Mouse (Mus musculus) small intestine, adult 2 months (tissue): Measurements from ENCODE around the gene Aff3. TPM values are rescaled to one million over a fixed set of nuclear protein-coding genes. Genes with fewer than 3 reads are reported as not detected.

Experiments
- H3K27ac ChIP-seq: fragments of 200-500 bp; 2 replicates; pipeline ENCODE4 v1.5.1; 2012; ENCODE audit warnings: low read depth, low read length, control low read depth, inconsistent platforms; ENCODE audit not compliant: insufficient read depth
- H3K27me3 ChIP-seq: fragments of 200-500 bp; 2 replicates; pipeline ENCODE4 v1.6.1; 2012; ENCODE audit warnings: mild to moderate bottlenecking, moderate library complexity, low read length, inconsistent platforms; ENCODE audit not compliant: control insufficient read depth, insufficient read depth
- H3K36me3 ChIP-seq: fragments of 200-500 bp; 2 replicates; pipeline ENCODE4 v1.6.1; 2012; ENCODE audit warnings: mild to moderate bottlenecking, low read length, control low read depth, inconsistent platforms; ENCODE audit not compliant: control insufficient read depth, insufficient read depth
- H3K4me1 ChIP-seq: fragments of 200-500 bp; 2 replicates; pipeline ENCODE4 v1.6.1; 2012; ENCODE audit warnings: low read length, inconsistent platforms, mixed read lengths; ENCODE audit not compliant: control insufficient read depth, insufficient read depth, insufficient read length
- H3K4me3 ChIP-seq: fragments of 200-500 bp; 2 replicates; pipeline ENCODE4 v1.5.1; 2012; ENCODE audit warnings: low read depth, mild to moderate bottlenecking, control low read depth, inconsistent platforms, low read length, moderate library complexity
- CTCF ChIP-seq: fragments of 200-500 bp; IDR thresholded peaks from 2 replicates; pipeline ENCODE4 v1.5.1; 2012; ENCODE audit warnings: low read depth, mild to moderate bottlenecking, control low read depth, inconsistent platforms, low read length, moderate library complexity, mixed read lengths; ENCODE audit not compliant: insufficient replicate concordance, insufficient read length; ENCODE audit errors: extremely low read depth
- POLR2A ChIP-seq: fragments of 200-500 bp; IDR thresholded peaks from 2 replicates; pipeline ENCODE4 v1.6.1; 2012; ENCODE audit warnings: low read depth, mild to moderate bottlenecking, control low read depth, inconsistent platforms, low read length, moderate library complexity
- WGBS: fragments of 180-500 bp; shearing (Covaris S2); methylation state at CpG from one replicate; pipeline ENCODE4 v1.1.7; 2018; 5-methylcytosine and 5-hydroxymethylcytosine counted together
- polyA plus RNA-seq: library from polyadenylated mRNA; depleted of rRNA; stranded (reverse); fragments of >200 nt; gene quantifications from 2 replicates; pipeline ENCODE4 v1.2.3, GENCODE M21; 2012

Gene Aff3
- polyA plus RNA-seq, 1 experiment = 1.5 TPM

DNA sequence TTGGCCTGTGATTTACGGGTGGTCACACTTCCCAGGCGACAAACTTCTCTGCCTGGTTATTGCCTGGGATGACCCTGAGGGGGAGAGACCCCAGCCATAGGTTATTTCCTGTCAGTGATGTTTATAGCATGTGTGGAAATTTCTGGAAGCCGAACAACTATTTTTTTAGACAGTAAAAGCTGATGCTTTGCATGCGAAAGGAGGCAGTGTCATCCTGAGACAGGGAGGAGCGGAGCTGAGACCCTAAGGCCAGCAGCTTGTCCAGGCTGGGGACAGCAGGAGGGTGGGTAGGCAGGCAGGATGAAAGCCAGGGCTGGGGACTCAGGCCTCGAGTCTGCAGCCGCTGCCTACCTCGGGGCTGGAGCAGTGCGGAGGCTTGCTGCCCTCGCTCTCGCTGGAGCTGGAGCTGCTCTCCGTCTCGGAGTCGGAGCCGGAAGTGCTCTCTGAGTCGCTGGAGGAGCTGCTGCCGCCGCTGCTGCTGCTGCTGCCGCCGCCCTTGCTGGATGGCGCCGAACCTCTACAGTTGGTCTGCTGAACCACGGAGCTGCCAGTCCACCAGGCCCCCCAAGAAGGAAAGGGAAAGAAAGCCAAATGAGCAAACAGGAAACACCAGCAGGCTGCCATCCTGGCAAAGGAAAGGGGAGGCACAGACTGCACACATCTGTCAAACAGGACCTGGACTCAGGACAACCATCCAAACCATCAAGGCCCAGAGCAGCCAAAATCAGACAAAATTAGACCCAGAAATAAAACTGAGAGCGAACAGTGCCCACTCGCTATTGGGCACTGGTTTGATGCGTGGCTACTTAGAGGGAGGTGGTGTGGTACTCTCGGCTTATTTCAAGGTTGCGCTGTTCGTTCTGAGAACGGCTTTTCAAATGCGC, 446.6 kb downstream of the Aff3 start:
- Histone ChIP-seq H3K27me3 (no peaks in the 10 kb centered on the region), H3K4me3 (no peak overlapping the region), H3K36me3 (no peaks in the 10 kb centered on the region), H3K27ac (no peak overlapping the region), H3K4me1 (no peaks in the 10 kb centered on the region)
- TF ChIP-seq POLR2A (no peak), CTCF (no peak)
- 55% methylated on average over 31 of the region's 31 CpGs for WGBS

DNA sequence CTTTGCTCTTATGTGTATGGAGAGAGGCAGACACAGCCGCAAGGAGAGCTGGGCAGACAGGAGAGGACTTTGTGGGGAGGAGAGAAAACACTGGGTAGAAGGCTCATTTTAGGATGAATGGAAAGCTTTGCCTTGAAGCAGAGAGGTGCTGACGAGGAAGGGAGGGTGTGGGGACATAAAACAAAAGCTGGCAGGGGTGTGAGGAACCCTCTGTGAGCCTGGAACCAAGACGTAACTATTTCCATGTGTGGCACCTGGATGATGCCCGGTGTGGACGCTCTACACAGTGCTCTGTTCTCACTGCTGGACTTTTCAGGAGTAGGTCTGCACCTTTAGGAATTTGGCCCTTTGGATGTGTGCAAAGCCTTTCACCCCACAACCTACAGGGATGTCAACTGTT, 447.7 kb downstream of the Aff3 start:
- no peak overlapping the region for H3K27ac ChIP-seq
- no peaks in the 10 kb centered on the region for H3K27me3 ChIP-seq
- WGBS = 83% methylated on average over 5 of the region's 5 CpGs
- TF ChIP-seq POLR2A (no peak), CTCF (no peak)
- no peaks in the 10 kb centered on the region for H3K36me3 ChIP-seq
- H3K4me3 ChIP-seq = no peak overlapping the region
- H3K4me1 ChIP-seq = no peaks in the 10 kb centered on the region

DNA sequence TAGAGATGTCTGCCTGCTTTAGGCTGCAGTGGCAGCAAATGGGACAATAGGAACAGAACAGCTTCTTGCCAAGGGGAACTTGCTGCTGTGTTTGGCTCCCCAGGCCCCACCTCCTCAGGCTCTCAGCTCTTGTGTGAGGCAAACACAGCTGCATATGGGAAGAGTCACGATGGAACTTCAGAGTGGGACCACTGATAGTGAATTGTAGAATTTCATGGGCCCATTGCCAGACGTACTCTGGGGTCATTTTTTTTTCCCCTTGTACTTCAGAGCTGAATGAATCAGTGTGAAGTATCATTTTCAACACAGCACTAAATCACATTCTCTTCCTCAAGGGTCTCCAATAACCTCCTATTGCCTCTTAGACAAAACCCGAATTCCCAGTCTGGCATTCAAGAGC, 451.4 kb downstream of the Aff3 start:
- H3K36me3 ChIP-seq = no peaks in the 10 kb centered on the region
- 60% methylated on average over 3 of the region's 3 CpGs for WGBS
- H3K27ac ChIP-seq = no peak overlapping the region
- TF ChIP-seq POLR2A (no peak), CTCF (no peak)
- no peak overlapping the region for H3K4me3 ChIP-seq
- no peaks in the 10 kb centered on the region for H3K4me1 ChIP-seq
- no peaks in the 10 kb centered on the region; the same call in 1 of the 2 replicates for H3K27me3 ChIP-seq

DNA sequence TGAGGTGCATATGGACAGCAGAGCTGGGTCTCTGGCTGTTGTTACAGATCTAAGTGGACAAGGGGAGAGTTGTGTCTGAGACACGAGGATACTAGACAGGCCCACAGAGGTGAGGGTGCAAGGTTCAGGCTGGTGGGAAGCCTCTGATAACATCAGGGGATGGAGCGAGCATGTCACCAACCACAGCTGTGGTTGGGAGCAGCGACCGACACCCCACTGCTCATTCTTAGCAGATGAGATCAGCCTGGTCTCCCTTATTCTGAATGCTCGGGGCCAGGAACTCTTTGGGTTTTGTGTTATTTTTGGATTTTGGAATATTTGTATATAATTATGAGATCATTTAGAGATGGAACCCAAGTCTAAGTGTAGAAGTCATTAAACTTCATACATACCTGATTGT, 452.4 kb downstream of the Aff3 start:
- no peak for TF ChIP-seq POLR2A
- no peak for TF ChIP-seq CTCF
- no peaks in the 10 kb centered on the region for H3K4me1 ChIP-seq
- H3K27me3 ChIP-seq = no peaks in the 10 kb centered on the region; the same call in 1 of the 2 replicates
- no peak overlapping the region for H3K27ac ChIP-seq
- WGBS = 44% methylated on average over 5 of the region's 5 CpGs
- no peak overlapping the region for H3K4me3 ChIP-seq
- no peaks in the 10 kb centered on the region for H3K36me3 ChIP-seq

DNA sequence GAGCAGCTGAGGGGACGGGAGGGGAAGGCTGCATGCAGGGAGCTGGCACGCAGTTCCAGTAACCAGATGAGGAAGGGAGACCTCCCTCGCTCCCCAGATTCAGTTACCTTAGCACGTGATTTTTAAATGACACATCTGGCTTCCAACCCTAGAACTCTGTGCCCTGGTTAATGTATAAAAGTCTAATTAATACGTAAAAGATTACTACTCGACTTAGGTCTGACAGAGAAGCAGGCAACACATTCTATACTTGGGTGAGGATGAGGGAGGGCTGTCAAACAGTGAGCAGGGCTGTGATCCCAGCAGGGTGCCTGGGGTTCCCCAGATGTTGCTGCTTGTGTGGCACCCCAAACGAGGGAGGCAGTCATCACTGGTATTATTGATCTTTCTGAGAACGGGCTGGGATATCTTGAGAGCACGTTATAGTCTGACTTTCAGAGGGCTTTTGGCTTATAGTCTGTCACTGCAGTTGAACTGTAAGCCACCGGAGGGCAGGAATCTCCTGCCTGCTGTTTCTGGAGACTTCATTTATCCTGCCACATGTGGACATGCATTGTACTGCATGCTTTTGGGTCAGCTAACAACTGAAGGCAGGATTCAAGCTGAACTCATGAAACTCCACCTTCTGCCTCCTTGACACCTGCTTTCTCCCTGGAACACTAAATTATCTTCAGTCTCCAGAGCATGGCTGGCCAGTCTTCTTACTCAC, 462.1 kb downstream of the Aff3 start:
- WGBS = 54% methylated on average over 10 of the region's 10 CpGs
- Histone ChIP-seq H3K4me3 (no peak overlapping the region), H3K4me1 (no peaks in the 10 kb centered on the region), H3K27me3 (no peaks in the 10 kb centered on the region), H3K27ac (no peak overlapping the region), H3K36me3 (no peaks in the 10 kb centered on the region)
- TF ChIP-seq CTCF = peak; percentile 26; the same call in 1 of the 2 replicates
- TF ChIP-seq POLR2A = no peak

DNA sequence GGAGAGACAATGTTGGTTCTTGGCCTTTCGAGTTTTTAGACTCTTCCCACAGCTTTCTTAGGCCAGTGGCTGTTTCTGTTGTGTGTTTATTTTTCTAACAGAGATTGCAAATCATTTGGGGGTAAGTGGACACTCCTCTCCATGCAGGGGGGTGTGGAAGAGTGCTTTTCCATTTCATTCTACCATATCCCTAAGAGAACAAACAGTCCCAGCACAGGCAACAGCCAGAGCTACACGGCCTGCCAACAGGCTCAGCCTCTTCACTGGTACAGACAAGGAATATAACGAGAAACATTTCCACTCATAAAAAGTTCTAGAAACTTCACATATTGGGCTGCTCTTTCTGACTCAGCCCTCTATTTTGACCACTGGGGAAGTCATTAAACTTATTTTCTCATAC, 463.0 kb downstream of the Aff3 start:
- TF ChIP-seq POLR2A = no peak
- TF ChIP-seq CTCF = no peak
- H3K36me3 ChIP-seq = no peaks in the 10 kb centered on the region

More for the DNA sequence above, 463.0 kb downstream of the Aff3 start:
- WGBS = 77% methylated on average over 3 of the region's 3 CpGs
- Histone ChIP-seq H3K4me3 (no peak overlapping the region), H3K4me1 (no peaks in the 10 kb centered on the region), H3K27me3 (no peaks in the 10 kb centered on the region), H3K27ac (no peak overlapping the region)
